Mouse (Mus musculus): ENCODE data around the gene Neurl2.

DNA sequence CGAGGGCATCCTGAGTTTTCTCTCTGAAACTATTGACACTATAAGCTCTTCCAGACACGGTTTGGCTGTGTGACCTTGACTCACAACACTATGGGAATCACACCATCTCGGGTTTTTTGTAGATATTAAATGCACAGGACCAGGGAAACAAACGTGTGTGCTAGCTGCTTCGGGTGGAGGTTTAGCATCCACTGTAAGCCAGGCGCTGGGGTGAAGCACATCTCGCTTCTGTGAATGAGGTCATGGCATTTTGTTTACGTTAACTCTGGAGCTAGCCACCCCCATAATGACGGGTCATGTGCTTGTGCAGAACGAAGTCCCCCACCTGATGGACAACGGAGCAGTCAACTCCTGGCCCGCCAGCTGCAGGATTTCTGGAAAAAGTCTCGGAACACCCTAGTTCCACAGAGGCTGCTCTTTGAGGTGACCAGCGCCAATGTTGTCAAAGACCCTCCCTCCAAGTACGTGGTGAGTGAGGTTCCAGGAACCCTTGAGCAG lies 46.8 kb downstream of the Neurl2 start:
- TF ChIP-seq CTCF (IDR thresholded peaks at IDR 0.05; ENCODE audit: low read depth) = no peak
- no peak for TF ChIP-seq EP300 (IDR thresholded peaks at IDR 0.05; ENCODE audit: low read depth)

Data from liver, embryonic 14.5 days (tissue).